Mouse (Mus musculus): ENCODE data around the gene St6gal1.

St6gal1 gene

DNA sequence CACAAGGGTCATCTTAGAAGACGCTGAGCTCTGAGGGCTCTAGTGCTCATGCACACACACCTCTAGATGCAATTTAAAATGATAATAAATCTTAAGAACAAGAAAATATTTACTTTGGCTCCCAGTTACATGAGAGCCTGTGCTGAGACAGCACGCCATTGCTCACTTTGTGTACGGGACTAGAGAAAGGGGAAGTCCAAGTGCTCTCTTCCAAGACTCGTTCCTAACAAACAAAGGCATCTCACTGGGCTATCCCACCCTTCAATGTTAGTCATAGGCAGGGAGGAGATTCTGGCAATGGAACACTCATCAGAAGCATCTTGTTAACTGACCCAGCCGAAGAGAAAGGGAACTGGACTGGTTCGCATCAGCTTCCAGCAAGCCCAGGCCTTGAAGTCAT is 108.1 kb downstream of the St6gal1 start:
- no peak for DNase-seq (ENCODE audit: low read depth, low spot score)

DNA sequence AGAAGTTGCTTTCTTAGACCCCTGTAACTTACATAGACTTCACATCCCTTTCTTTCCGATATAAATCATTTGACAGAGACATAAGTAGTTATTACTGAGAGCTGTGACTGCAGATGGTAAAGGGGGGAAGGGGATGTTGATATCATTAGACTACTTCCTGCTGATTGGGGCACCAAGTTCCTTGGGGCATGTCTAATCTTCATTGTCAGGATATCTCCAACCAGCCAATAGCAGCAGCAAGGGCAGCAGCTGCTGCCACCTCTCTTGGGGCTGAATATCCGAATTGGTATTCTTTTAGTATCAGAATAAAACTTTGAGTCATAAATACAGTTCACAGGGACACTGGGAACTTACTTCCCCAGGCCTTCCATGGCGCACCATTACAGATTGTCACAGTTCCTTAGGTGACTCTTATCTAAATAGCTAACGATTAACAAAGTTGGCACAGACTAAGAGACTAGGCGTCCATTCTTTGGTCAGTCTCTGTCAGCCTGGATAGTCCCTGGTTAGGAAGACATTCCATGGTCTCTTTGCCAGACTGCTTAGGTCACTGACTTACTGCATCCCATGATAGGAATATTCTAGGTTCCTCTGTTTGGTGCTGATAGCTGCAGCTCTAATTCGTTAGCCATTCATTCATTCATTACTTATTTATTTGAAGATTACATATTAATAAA is 109.5 kb downstream of the St6gal1 start:
- no peak for DNase-seq (ENCODE audit: low read depth, low spot score)

DNA sequence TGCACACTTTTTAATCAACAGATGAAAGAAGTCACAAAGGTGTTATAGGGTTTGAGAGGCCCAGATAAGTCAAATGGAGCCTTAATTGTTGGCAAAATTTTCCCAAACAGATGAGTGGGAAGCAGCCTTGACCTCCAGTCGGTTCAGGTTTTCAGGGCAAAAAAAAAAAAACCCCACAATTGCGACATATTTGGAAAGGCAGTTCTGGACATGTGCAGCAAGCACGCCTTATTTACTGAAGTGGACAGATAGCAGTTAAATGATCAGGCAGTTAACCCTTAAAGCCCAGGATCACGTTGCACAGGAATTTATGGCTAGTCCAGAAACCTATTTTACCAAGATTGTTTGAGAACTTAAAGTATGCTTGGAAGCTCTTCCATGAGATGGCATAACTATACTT is 112.8 kb downstream of the St6gal1 start:
- DNase-seq (ENCODE audit: low read depth, low spot score): no peak

DNA sequence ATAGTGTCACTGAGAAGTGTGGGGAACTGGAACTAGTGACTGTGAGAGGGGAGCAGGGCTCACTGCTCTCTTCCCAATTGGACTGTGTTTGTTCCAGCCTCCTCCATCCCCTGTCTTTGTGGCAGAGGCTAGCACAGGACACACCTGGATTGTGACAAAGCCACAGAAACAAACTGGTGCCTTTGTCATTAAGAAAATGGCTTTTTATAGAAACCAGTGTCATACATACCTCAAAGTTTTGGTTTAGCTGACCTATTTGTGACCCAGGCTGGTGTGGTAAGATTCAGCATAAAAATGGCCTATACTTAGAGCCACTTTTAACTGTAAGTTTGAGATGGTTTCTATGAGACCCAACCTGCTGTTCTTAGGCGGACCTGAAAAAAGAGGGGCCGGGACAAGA is 116.7 kb downstream of the St6gal1 start:
- DNase-seq (ENCODE audit: low read depth, low spot score): no peak

DNA sequence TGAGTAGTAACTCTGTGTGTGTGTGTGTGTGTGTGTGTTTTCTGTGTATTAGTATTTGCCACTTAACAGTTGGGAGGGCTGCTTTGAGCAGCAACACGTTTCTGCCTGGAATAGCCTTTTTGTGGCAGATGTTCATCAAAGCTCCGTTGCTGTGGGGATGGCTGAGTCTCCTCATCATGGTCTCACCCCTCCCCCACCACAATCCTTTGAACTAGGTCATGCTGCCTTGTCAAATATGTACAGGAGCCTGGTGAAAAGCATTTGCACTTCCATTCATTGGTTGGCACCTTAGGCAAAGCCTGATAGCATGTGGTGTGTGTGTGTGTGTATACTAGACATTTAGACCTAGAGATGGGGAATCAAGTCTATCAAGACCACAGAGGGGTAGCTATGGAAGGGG is 126.3 kb downstream of the St6gal1 start:
- no peak for DNase-seq (ENCODE audit: low read depth, low spot score)

DNA sequence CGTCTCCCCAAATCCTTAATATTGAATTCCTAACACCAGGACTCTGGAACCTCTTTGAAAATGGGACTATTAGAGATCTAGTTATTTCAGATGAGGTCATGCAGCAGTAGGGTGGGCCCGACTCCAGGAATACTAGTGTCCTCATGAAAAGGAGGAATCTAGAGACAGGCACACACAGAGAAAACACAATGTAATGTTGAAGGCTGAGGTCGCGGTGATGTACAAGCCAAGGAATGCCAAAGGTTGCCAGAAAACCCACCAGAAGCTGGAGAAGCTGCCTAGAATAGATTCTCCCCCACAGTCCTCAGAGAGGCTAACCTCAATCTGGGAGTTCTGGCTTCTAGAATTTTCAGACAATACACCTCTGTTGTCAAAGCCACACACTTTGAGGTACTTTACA is 136.5 kb downstream of the St6gal1 start:
- no peak for DNase-seq (ENCODE audit: low read depth, low spot score)

DNA sequence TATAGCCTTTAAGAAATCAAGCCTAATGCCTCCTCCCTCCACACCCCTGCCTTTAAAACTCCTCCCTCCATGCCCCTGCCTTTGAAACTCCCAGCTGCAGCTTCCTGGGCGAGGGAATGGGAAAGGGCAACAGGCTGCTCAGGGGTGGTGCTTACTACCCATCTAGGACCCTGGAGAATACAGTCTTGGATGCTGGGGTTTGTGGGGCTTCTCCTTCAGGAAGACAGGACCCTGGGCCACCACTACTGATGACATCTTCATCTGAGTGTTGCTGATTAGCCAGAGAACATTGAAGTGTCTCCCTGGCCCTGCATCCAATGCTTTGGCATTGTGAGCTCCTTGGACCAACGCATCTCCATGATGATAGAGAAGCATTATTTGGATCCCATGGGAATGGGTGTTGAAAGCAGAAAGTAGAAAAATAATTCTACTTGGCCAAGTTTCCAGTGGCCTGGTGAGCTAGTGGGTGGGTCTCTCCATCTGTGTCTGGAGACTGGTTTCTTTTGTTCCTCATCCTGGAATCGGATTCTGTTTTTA is 137.0 kb downstream of the St6gal1 start:
- no peak for DNase-seq (ENCODE audit: low read depth, low spot score)

DNA sequence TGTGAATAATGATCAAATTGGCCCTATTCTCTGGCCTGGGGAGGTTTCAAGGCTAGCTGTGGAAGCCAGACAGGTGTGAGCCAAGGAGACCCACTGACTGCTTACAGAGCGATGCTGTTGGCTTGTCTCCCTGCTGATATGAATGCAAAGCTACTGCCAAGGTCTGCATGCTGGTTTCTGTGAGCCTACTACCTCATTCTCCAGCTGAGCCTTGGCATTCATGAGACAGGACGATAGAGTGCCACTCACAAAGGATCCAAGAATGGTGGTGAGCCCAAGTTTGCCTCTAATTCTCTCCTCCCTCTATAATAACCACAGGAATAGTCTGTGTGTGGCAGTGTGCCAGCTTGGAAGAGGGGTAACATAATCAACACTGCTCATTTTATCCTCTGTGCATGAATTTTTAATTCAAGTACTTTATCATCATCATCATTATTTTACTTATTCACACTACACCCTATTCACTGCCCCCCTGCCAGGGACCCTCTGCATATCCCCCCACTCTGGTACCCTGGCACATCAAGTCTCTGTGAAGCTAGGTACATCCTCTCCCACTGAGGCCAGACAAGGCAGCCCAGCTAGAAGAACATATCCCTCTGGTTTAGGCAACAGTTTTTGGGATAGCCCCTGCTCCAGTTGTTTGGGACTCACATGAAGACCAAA is 139.9 kb downstream of the St6gal1 start:
- DNase-seq (ENCODE audit: low read depth, low spot score): no peak

DNA sequence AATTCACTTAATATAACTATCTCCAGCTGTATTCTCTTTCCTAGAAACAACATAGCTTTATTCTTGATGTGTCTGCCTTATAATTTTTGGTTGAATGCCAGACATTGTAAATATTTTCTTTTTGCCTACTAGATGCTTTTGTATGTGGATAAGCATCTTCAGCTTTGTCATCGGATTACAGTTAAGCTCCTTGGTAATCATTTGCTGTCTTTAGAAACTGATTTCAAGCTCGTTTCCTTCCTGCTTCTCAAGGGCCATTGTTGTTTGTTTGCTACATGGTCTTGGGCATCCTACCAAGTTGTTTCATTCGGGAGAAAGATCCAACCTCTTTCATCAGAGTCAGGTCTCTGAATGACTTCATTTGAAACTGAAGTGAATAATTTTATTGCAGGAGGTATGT is 144.6 kb downstream of the St6gal1 start:
- no peak for DNase-seq (ENCODE audit: low read depth, low spot score)

DNA sequence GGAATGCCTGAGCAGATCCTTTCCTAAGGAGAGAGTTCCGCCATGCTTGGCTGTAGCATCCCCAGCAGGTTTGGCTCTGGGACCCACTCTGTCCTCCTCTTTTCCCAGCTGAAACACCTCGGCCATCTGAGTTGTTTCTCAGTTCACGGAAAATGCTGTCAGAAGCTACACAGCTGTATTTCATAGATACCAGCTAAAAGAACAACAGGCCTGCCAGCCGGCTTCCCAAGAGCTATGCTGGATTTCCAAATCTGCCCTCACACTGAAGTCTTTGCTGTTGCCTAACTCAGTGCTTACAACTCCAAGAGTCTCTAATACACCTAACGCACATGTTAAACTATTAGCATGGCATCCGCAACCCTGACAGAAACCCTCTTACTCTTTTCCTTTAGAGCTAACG is 146.2 kb downstream of the St6gal1 start:
- no peak for DNase-seq (ENCODE audit: low read depth, low spot score)

DNA sequence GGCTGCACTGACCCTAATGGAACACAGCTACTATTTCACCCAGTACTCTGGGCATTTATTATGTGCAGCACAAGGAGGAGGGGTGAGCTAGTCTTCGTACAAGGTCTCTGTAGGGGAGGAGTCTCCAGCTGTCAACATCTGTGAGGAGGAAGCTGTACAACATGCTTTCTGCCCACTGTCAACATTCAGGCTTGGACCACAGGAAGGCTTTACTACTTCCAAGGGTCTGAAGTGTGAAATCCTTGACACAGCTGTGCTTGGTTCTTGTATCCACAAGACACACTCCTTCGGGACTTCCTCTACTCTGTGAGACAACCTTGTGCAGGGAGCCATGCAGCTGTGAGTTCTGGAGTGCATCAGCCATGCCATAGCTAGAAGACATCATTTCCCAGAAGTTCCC is 147.8 kb downstream of the St6gal1 start:
- DNase-seq (ENCODE audit: low read depth, low spot score): no peak

DNA sequence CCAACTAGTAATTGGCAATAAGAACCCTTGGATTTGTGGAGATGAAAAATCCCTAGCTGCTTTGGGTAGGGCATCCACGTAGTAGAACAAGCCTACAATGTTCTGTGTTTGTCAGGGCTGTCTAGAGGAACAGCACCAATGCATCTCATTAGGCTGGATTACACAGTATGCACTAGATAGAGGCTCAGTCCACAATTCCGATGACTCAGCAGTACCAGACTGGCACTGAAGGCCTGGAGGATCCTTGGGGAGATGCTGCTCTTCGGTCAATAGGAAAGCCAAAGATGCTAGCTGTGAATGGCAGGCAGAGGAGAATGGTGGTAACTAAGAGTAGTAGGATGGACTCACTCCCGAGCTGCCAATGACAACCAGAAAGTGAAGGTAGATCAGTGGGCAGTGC is 149.5 kb downstream of the St6gal1 start:
- no peak for DNase-seq (ENCODE audit: low read depth, low spot score)

DNA sequence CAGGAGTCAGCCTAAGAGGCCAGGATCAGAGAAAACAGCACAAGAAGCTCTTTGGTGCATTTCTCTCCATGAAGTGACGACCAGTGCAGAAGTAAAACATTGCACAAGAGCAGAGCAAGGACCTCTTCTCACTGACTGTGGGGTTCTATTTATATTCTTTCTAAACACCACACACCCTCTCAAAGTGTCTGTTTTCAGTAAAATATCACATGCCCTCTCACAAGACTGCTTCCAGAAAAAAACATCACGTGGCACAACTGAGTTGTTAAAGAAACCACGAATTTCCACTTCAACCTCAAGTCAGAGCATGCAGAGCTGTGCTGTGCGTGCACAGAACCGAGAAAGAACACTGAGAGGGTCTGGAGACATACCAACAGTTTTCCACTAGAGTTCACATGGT is 150.4 kb downstream of the St6gal1 start:
- DNase-seq (ENCODE audit: low read depth, low spot score): no peak

DNA sequence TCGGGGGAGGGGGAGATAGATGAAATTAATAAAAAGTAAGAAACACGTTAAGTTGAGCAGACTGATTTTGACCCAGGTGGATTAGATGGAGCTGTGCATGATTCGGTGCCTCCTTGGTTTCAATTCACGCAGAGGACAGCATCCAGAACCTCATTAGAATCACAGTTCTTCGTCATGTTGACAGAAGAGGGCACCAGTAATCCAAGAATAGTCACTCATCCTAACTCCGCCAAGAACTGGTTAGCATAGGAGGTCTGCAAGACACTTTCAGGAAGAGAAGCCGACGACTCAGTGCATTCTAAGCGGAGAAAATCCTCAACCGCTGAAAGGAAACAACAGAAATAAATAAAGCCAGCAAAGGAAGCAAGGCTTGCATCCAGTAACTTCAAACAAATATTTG is 151.6 kb downstream of the St6gal1 start:
- no peak for DNase-seq (ENCODE audit: low read depth, low spot score)

DNA sequence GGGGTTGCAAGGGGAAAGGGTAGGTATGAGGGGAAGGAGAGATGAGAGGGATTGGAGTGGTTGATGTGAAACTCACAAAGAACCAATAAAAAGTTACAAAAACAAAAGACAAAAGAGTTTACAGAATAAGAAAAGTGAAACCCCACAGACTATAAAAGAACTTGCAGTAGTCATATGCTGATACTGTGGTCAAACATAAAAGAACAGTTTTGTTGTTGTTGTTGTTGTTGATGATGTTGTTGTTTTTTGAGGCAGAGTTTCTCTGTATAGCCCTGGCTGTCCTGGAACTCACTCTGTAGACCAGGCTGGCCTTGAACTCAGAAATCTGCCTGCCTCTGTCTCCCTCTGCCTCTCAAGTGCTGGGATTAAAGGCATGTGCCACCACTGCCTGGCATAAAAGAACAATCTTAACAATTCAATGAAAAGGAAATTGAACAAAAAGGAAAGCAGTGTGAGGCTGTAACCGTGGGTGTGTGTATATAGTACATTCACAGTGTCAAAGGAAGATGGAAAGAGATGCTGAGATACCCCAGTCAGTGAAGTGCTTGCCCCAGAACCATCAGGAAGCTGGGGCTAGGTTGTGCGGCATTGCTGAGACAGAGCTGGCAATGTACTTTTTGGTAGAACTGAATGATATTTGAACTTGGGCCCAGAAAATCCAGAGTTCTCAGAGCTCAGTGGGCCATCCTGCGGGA is 155.1 kb downstream of the St6gal1 start:
- no peak for DNase-seq (ENCODE audit: low read depth, low spot score)

DNA sequence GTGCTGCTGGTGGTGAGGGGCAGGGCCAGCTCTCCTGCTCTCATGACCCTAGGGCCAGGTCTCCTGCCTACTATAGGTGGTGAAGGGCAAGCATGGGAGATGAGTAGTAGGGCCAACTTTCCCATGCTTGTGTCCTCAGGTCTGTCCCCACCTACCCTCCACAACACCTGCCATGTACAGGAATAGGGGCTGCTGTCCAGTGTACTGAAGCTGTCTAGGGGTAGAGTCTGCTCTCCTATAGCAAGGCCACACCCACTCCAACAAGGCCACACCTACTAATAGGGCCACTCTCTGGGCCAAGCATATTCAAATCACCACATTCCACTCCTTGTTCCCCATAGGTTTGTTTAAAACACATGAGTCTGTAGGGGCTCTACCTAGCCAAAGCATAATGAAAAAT is 159.8 kb downstream of the St6gal1 start:
- no peak for DNase-seq (ENCODE audit: low read depth, low spot score)

DNA sequence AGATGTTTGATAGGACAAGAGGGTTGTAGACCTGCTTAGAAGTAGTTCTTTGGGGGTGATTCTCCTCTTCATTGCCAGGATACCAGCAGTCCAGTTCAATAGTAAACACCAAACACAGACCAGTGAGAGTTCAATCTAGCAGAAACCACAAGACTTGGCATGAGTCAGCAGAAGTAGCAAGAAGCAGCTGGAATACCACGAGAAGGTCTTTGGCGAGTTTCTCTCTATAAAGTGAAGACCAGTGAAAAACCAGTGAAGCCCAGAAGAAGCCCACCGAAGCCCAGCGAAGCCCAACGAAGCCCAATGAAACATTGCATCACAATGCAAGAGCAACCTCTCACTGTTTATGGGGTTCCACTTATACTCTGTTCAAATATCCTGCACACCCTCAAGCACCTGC is 173.4 kb downstream of the St6gal1 start:
- DNase-seq (ENCODE audit: low read depth, low spot score): no peak

DNA sequence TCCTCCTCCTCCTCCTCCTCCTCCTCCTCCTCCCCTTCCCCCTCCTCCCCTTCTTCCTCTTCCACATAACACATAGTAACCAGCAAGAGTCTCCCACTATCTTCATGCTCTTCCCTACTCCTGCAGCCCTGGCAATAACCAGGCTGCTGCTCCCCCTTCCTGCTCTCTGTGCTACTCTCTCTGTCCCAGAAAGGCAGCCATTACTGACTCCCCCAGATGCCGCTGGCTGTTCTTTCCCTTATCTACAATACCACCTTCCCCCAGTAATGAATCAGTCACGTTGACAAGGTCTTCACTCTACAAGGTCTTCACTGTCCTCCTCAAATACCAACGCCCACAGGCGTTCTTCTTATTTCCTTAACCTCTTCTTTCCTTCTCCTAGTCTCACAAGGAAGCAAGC is 176.9 kb downstream of the St6gal1 start:
- no peak for DNase-seq (ENCODE audit: low read depth, low spot score)

DNA sequence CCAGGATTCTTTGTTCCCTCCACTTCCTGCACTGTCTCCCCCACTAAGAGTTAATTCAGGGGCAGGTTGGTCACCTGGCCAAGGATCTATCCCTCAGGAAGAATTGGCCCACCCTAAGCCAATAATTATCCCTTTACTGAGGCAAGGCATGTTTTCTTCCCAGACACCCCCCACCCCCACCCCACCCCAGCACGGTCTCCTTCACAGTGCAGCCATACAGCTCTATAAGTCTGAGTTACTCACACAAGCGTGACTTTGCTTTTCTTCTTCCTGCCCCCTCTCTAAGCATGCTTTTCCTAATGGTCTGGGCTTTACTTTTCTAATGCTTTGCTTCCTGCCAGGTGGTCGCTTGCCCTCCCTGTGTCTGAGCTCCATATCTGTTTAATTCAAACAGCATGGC is 177.4 kb downstream of the St6gal1 start:
- no peak for DNase-seq (ENCODE audit: low read depth, low spot score)

DNA sequence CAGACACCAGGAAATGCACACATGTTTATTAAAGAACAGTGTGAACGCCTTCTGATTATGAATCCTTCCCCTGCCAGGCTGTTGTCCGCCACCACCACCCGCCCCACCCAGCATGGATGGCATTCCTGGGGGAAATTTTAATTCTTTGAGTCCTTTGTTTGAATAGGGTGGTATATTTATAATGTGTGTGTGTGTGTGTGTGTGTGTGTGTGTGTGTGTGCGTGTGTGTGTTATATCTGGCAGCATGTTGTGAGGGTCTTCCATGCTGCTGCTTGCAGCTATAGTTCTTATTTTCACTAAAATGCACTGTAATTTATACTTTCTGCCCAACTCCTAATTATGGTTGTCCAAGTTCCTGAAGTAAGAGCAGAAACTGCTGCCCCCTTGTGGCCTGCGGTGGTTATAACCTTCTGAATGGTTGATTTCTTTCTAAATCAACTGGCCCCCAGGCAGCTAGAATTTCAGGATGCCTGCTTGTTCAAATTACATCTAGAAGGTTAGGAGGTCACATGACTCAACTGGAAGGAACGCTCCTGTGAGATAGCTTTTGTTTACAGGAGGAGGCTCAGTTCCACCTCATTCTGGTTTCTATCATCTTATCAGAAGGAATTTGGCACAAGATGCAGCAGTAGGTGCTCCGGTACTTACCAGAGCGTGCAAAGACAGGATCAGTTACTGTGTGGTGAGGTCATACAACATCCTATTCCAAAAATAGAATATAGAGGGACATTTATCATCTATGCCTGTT is 178.6 kb downstream of the St6gal1 start:
- peak; percentile 64 for DNase-seq (ENCODE audit: low read depth, low spot score)

Measured in embryo, embryonic 11.5 days (tissue).